Mouse (Mus musculus): ENCODE results near the gene Cnn2. TPM values are rescaled to one million over a fixed set of nuclear protein-coding genes. Genes with fewer than 3 reads are reported as not detected.
A peak's percentile ranks its signal among the peaks of the same experiment; 100 is the strongest.

Cnn2 gene
- polyA plus RNA-seq, 1 experiment: 109 TPM

- no peaks in the 10 kb centered on the region for H3K36me3 ChIP-seq (ENCODE audit: control insufficient read depth, insufficient read depth)
- peak overlapping the region; percentile 24 for H3K4me2 ChIP-seq (ENCODE audit: low read depth)
- no peak for TF ChIP-seq POLR2AphosphoS2 (IDR thresholded peaks at IDR 0.05; ENCODE audit: insufficient read length, low read depth)
- no peak for TF ChIP-seq E2F4 (IDR thresholded peaks at IDR 0.05; ENCODE audit: insufficient read depth)
- no peak for TF ChIP-seq USF1 (IDR thresholded peaks at IDR 0.05; ENCODE audit: low read depth)
- no peak for TF ChIP-seq MAX (IDR thresholded peaks at IDR 0.05; ENCODE audit: low read depth)
- TF ChIP-seq MYOG (IDR thresholded peaks at IDR 0.05; ENCODE audit: control insufficient read depth in 1 of 3, insufficient read depth in 1 of 3, insufficient read length in 2 of 3, low read depth in 2 of 3): no peak
- TF ChIP-seq TCF3 (IDR thresholded peaks at IDR 0.05; ENCODE audit: insufficient read length, low read depth): no peak
- no peak for TF ChIP-seq POLR2A (IDR thresholded peaks at IDR 0.05; ENCODE audit: insufficient read length, low read depth)
- TF ChIP-seq REST (IDR thresholded peaks at IDR 0.05; ENCODE audit: insufficient read depth, insufficient read length): no peak
- TF ChIP-seq MYOD1 (IDR thresholded peaks at IDR 0.05; ENCODE audit: control insufficient read depth in 1 of 3, insufficient read length in 2 of 3, low read depth in 2 of 3): no peak
- no peak for TF ChIP-seq CEBPB (IDR thresholded peaks at IDR 0.05; ENCODE audit: insufficient read depth, poor library complexity, severe bottlenecking)
- TF ChIP-seq TCF12 (IDR thresholded peaks at IDR 0.05; ENCODE audit: insufficient read depth, poor library complexity, severe bottlenecking): no peak
- TF ChIP-seq SRF (IDR thresholded peaks at IDR 0.05; ENCODE audit: control insufficient read depth, insufficient read length, low read depth): no peak
- no peaks in the 10 kb centered on the region for H3K27me3 ChIP-seq (ENCODE audit: control insufficient read depth, insufficient read depth, insufficient read length)
- no peaks in the 10 kb centered on the region for H3K79me2 ChIP-seq (ENCODE audit: control insufficient read depth, insufficient read depth)
- no peak overlapping the region for H3ac ChIP-seq (ENCODE audit: control insufficient read depth, insufficient read length)
- H3K4me3 ChIP-seq: no peak overlapping the region
Observed at GRCm38 (mm10) chr10:80003374-80004232, 15.2 kb downstream of the Cnn2 start.

GRCm38 (mm10) chr10:80004233-80004705, 15.9 kb downstream of the Cnn2 start:
- TF ChIP-seq POLR2AphosphoS2 (IDR thresholded peaks at IDR 0.05; ENCODE audit: insufficient read length, low read depth) (no peak), TCF12 (IDR thresholded peaks at IDR 0.05; ENCODE audit: insufficient read depth, poor library complexity, severe bottlenecking) (no peak), POLR2A (IDR thresholded peaks at IDR 0.05; ENCODE audit: insufficient read length, low read depth) (no peak), E2F4 (IDR thresholded peaks at IDR 0.05; ENCODE audit: insufficient read depth) (no peak), REST (IDR thresholded peaks at IDR 0.05; ENCODE audit: insufficient read depth, insufficient read length) (no peak), CEBPB (IDR thresholded peaks at IDR 0.05; ENCODE audit: insufficient read depth, poor library complexity, severe bottlenecking) (no peak), MYOD1 (IDR thresholded peaks at IDR 0.05; ENCODE audit: control insufficient read depth in 1 of 3, insufficient read length in 2 of 3, low read depth in 2 of 3) (no peak), MAX (IDR thresholded peaks at IDR 0.05; ENCODE audit: low read depth) (no peak), USF1 (IDR thresholded peaks at IDR 0.05; ENCODE audit: low read depth) (no peak), MYOG (IDR thresholded peaks at IDR 0.05; ENCODE audit: control insufficient read depth in 1 of 3, insufficient read depth in 1 of 3, insufficient read length in 2 of 3, low read depth in 2 of 3) (no peak), TCF3 (IDR thresholded peaks at IDR 0.05; ENCODE audit: insufficient read length, low read depth) (no peak), SRF (IDR thresholded peaks at IDR 0.05; ENCODE audit: control insufficient read depth, insufficient read length, low read depth) (no peak)
- Histone ChIP-seq H3ac (ENCODE audit: control insufficient read depth, insufficient read length) (no peak overlapping the region), H3K4me2 (ENCODE audit: low read depth) (no peak overlapping the region), H3K79me2 (ENCODE audit: control insufficient read depth, insufficient read depth) (no peaks in the 10 kb centered on the region), H3K36me3 (ENCODE audit: control insufficient read depth, insufficient read depth) (no peaks in the 10 kb centered on the region), H3K4me3 (no peak overlapping the region), H3K27me3 (ENCODE audit: control insufficient read depth, insufficient read depth, insufficient read length) (no peaks in the 10 kb centered on the region)

GRCm38 (mm10) chr10:80011740-80012139, 23.4 kb downstream of the Cnn2 start:
- Histone ChIP-seq H3K4me3 (no peak overlapping the region), H3ac (ENCODE audit: control insufficient read depth, insufficient read length) (no peak overlapping the region), H3K79me2 (ENCODE audit: control insufficient read depth, insufficient read depth) (no peaks in the 10 kb centered on the region), H3K36me3 (ENCODE audit: control insufficient read depth, insufficient read depth) (peaks cover 17% of the 10 kb centered on the region), H3K4me2 (ENCODE audit: low read depth) (no peak overlapping the region), H3K27me3 (ENCODE audit: control insufficient read depth, insufficient read depth, insufficient read length) (no peaks in the 10 kb centered on the region)
- TF ChIP-seq POLR2AphosphoS2 (IDR thresholded peaks at IDR 0.05; ENCODE audit: insufficient read length, low read depth) (no peak), SRF (IDR thresholded peaks at IDR 0.05; ENCODE audit: control insufficient read depth, insufficient read length, low read depth) (no peak), MYOD1 (IDR thresholded peaks at IDR 0.05; ENCODE audit: control insufficient read depth in 1 of 3, insufficient read length in 2 of 3, low read depth in 2 of 3) (no peak), CEBPB (IDR thresholded peaks at IDR 0.05; ENCODE audit: insufficient read depth, poor library complexity, severe bottlenecking) (no peak), MAX (IDR thresholded peaks at IDR 0.05; ENCODE audit: low read depth) (no peak), TCF12 (IDR thresholded peaks at IDR 0.05; ENCODE audit: insufficient read depth, poor library complexity, severe bottlenecking) (no peak), POLR2A (IDR thresholded peaks at IDR 0.05; ENCODE audit: insufficient read length, low read depth) (no peak), USF1 (IDR thresholded peaks at IDR 0.05; ENCODE audit: low read depth) (no peak), E2F4 (IDR thresholded peaks at IDR 0.05; ENCODE audit: insufficient read depth) (no peak), MYOG (IDR thresholded peaks at IDR 0.05; ENCODE audit: control insufficient read depth in 1 of 3, insufficient read depth in 1 of 3, insufficient read length in 2 of 3, low read depth in 2 of 3) (no peak), REST (IDR thresholded peaks at IDR 0.05; ENCODE audit: insufficient read depth, insufficient read length) (no peak), TCF3 (IDR thresholded peaks at IDR 0.05; ENCODE audit: insufficient read length, low read depth) (no peak)

GRCm38 (mm10) chr10:80013609-80014008, 25.2 kb downstream of the Cnn2 start:
- no peak overlapping the region for H3ac ChIP-seq (ENCODE audit: control insufficient read depth, insufficient read length)
- H3K4me3 ChIP-seq: no peak overlapping the region
- H3K79me2 ChIP-seq (ENCODE audit: control insufficient read depth, insufficient read depth): no peaks in the 10 kb centered on the region
- TF ChIP-seq TCF3 (IDR thresholded peaks at IDR 0.05; ENCODE audit: insufficient read length, low read depth) (no peak), REST (IDR thresholded peaks at IDR 0.05; ENCODE audit: insufficient read depth, insufficient read length) (no peak), MYOD1 (IDR thresholded peaks at IDR 0.05; ENCODE audit: control insufficient read depth in 1 of 3, insufficient read length in 2 of 3, low read depth in 2 of 3) (no peak), E2F4 (IDR thresholded peaks at IDR 0.05; ENCODE audit: insufficient read depth) (no peak), MYOG (IDR thresholded peaks at IDR 0.05; ENCODE audit: control insufficient read depth in 1 of 3, insufficient read depth in 1 of 3, insufficient read length in 2 of 3, low read depth in 2 of 3) (no peak), MAX (IDR thresholded peaks at IDR 0.05; ENCODE audit: low read depth) (no peak), POLR2AphosphoS2 (IDR thresholded peaks at IDR 0.05; ENCODE audit: insufficient read length, low read depth) (no peak), USF1 (IDR thresholded peaks at IDR 0.05; ENCODE audit: low read depth) (no peak), CEBPB (IDR thresholded peaks at IDR 0.05; ENCODE audit: insufficient read depth, poor library complexity, severe bottlenecking) (no peak), POLR2A (IDR thresholded peaks at IDR 0.05; ENCODE audit: insufficient read length, low read depth) (no peak), SRF (IDR thresholded peaks at IDR 0.05; ENCODE audit: control insufficient read depth, insufficient read length, low read depth) (no peak), TCF12 (IDR thresholded peaks at IDR 0.05; ENCODE audit: insufficient read depth, poor library complexity, severe bottlenecking) (no peak)
- peaks cover 17% of the 10 kb centered on the region for H3K36me3 ChIP-seq (ENCODE audit: control insufficient read depth, insufficient read depth)
- H3K27me3 ChIP-seq (ENCODE audit: control insufficient read depth, insufficient read depth, insufficient read length): no peaks in the 10 kb centered on the region
- no peak overlapping the region for H3K4me2 ChIP-seq (ENCODE audit: low read depth)

Data from myocyte (in vitro differentiated cells).